Mouse (Mus musculus) cortical plate, adult 2 months (tissue): Measurements from ENCODE around the gene Aloxe3. TPM values are rescaled to one million over a fixed set of nuclear protein-coding genes. Genes with fewer than 3 reads are reported as not detected.

Experiments
- H3K27ac ChIP-seq: fragments of 200-500 bp; 2 replicates; pipeline ENCODE4 v1.5.1; 2012; ENCODE audit warnings: low read length, control low read depth, inconsistent platforms; ENCODE audit not compliant: insufficient read depth
- H3K4me1 ChIP-seq: fragments of 200-500 bp; 2 replicates; pipeline ENCODE4 v1.6.1; 2011; ENCODE audit warnings: low read length; ENCODE audit not compliant: control insufficient read depth, insufficient read depth
- H3K4me3 ChIP-seq: fragments of 200-500 bp; 2 replicates; pipeline ENCODE4 v1.5.1; 2011; ENCODE audit warnings: mild to moderate bottlenecking, low read length, control low read depth; ENCODE audit not compliant: insufficient read depth
- CTCF ChIP-seq: fragments of 200-500 bp; IDR thresholded peaks from 2 replicates; pipeline ENCODE4 v1.5.1; 2011; ENCODE audit warnings: mild to moderate bottlenecking, control low read depth, low read length; ENCODE audit not compliant: insufficient read depth; ENCODE audit errors: extremely low read depth
- POLR2A ChIP-seq: fragments of 200-500 bp; IDR thresholded peaks from 2 replicates; pipeline ENCODE4 v1.6.1; 2011; ENCODE audit warnings: mild to moderate bottlenecking, low read length, control low read depth; ENCODE audit not compliant: insufficient read depth; ENCODE audit errors: extremely low read depth
- polyA plus RNA-seq: library from polyadenylated mRNA; depleted of rRNA; stranded (reverse); fragments of >200 nt; gene quantifications from 2 replicates; pipeline ENCODE4 v1.2.3, GENCODE M21; 2012

Aloxe3 gene
- polyA plus RNA-seq, 1 experiment, result 8.7 TPM

- Histone ChIP-seq H3K4me1 (no peaks in the 10 kb centered on the region), H3K4me3 (peak overlapping the region; percentile 76), H3K27ac (peak overlapping the region; percentile 61)
- TF ChIP-seq POLR2A, result no peak
- no peak for TF ChIP-seq CTCF
These were observed 1.8 kb upstream of the Aloxe3 start for GRCm38 (mm10) chr11:69123693-69124497.

GRCm38 (mm10) chr11:69124498-69124847 lies 1.2 kb upstream of the Aloxe3 start:
- Histone ChIP-seq H3K27ac (no peak overlapping the region), H3K4me3 (peak overlapping the region; percentile 76; the same call in 1 of the 2 replicates), H3K4me1 (no peaks in the 10 kb centered on the region)
- TF ChIP-seq CTCF (no peak), POLR2A (no peak)

- Histone ChIP-seq H3K4me3 (peak overlapping the region; percentile 44), H3K4me1 (no peaks in the 10 kb centered on the region), H3K27ac (no peak overlapping the region; the same call in 1 of the 2 replicates)
- TF ChIP-seq CTCF, result peak; percentile 38
- no peak for TF ChIP-seq POLR2A
These were observed 450 bp upstream of the Aloxe3 start for GRCm38 (mm10) chr11:69125041-69125851.

GRCm38 (mm10) chr11:69125919-69126705 lies 416 bp downstream of the Aloxe3 start:
- no peaks in the 10 kb centered on the region for H3K4me1 ChIP-seq
- no peak for TF ChIP-seq CTCF
- TF ChIP-seq POLR2A, result no peak
- peak overlapping the region; percentile 44 for H3K4me3 ChIP-seq
- H3K27ac ChIP-seq, result no peak overlapping the region; the same call in 1 of the 2 replicates

GRCm38 (mm10) chr11:69126706-69127095 lies 1.0 kb downstream of the Aloxe3 start:
- Histone ChIP-seq H3K27ac (no peak overlapping the region), H3K4me1 (no peaks in the 10 kb centered on the region), H3K4me3 (peak overlapping the region; percentile 44; the same call in 1 of the 2 replicates)
- no peak for TF ChIP-seq CTCF
- TF ChIP-seq POLR2A, result no peak

GRCm38 (mm10) chr11:69128426-69129122 lies 2.9 kb downstream of the Aloxe3 start:
- Histone ChIP-seq H3K27ac (no peak overlapping the region), H3K4me1 (no peaks in the 10 kb centered on the region), H3K4me3 (no peak overlapping the region)
- TF ChIP-seq POLR2A (no peak), CTCF (no peak)

GRCm38 (mm10) chr11:69133566-69133922 lies 7.8 kb downstream of the Aloxe3 start:
- TF ChIP-seq CTCF, result no peak
- TF ChIP-seq POLR2A, result no peak
- Histone ChIP-seq H3K27ac (no peak overlapping the region), H3K4me1 (no peaks in the 10 kb centered on the region), H3K4me3 (peak overlapping the region; percentile 30)

- no peak overlapping the region for H3K27ac ChIP-seq
- no peaks in the 10 kb centered on the region for H3K4me1 ChIP-seq
These were observed 8.4 kb downstream of the Aloxe3 start for GRCm38 (mm10) chr11:69133923-69134621.

More at GRCm38 (mm10) chr11:69133923-69134621, 8.4 kb downstream of the Aloxe3 start:
- TF ChIP-seq CTCF (peak; percentile 37; the same call in 1 of the 2 replicates), POLR2A (peak; percentile 37; the same call in 1 of the 2 replicates)
- H3K4me3 ChIP-seq, result peak overlapping the region; percentile 30
